Mouse (Mus musculus): ENCODE results near the gene Prr15l.

DNA sequence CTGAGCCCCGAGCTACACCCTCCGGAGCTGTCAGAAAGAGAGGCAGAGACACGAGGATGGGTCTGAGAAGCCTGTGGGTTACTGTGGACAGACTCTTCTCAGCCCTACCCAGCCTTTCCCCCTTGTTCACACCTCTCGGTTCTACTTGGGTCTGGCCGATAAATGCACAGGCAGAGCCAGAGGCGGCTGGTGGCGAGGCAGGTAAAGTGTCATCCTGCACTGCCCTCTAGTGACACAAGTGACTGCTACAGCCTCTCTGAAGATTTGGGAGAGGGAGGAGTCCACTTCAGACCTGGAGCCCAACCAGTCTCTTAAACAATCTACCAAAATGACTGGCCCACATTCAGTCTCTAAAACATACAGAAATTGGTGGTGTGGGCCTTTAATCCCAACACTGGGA, 17.9 kb upstream of the Prr15l start:
- TF ChIP-seq CTCF (IDR thresholded peaks at IDR 0.05; ENCODE audit: insufficient read depth, low read length) (peak; percentile 79), POLR2A (IDR thresholded peaks at IDR 0.05; ENCODE audit: borderline replicate concordance, extremely low read depth, low read depth, low read length) (no peak)

Measured in lung, adult 2 months (tissue).